Mouse (Mus musculus) kidney, adult 9 months (tissue): Measurements from ENCODE around the gene Gm44579.

Source experiments
- DNase-seq: peaks from one replicate; pipeline ENCODE4 v3.0.0; 2022

Gm44579 gene

DNA sequence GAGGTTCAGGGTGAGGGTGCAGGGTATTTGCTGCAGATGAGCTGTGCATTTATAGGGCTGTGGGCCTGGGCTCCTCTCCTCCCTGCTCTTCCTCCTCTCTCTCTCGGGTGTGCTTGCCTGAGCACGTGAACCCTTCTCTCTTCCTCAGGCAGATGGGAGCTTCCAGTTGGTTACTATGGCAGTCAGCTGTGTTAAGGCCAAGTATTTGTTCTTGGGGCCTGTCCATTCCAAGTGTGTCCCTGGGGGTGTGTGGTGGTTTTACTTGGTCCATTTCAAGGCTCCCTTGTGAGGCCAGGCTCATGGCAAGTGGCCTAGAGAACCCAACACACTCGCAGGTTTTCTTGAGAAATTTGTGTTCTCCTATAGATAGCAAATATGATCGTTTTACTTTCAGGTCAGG is at the start of gene Gm44579, which contains the start of gene Olfr287:
TSS of gene Gm44579 (minus strand) at position 101 of the 400 bp plus-strand sequence.
TSS of gene Olfr287 (minus strand) at position 180 of the 400 bp plus-strand sequence.
- no peak for DNase-seq

DNA sequence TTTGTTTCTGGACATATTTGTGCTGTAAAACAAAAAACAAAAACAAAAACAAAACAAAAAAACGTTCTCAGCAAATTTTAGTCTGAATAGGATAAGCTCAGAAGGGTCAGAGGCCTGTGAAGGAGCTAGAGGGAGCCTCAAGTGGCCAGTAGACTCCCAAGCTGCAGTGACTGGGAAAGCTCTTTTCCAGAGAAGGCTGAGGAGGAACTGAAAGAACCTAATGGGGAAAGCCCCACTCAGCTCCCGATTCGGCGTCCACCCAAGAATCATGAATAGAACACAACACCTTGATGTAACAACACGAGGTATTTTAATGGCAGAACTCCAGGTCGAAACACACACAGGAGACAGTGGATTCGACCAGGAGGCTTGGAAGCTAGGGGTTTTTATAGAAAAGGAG is 37.0 kb upstream of the Gm44579 start:
- DNase-seq: no peak

DNA sequence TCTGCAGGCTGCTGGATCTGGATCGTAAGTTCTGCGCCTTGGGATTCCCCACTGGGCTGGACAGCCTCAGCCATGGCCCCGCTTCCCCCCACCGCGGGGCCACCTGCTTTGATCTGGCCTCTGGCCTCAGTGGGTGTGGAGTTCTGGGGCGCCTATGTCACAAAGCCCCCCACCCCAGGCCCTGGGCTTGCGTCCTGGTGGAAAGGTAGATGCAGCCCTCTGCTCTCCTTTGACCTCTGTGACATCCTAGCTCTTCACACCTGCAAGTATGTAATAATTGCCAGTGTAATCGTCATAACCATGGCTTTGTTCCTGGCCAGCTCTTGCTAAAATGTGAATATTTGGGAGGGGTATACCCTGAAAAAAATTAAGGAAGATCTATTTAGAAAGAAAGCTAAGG is 36.4 kb upstream of the Gm44579 start, which contains the start of gene H1fnt:
TSS of gene H1fnt (minus strand) at position 101 of the 400 bp plus-strand sequence.
- DNase-seq: no peak

DNA sequence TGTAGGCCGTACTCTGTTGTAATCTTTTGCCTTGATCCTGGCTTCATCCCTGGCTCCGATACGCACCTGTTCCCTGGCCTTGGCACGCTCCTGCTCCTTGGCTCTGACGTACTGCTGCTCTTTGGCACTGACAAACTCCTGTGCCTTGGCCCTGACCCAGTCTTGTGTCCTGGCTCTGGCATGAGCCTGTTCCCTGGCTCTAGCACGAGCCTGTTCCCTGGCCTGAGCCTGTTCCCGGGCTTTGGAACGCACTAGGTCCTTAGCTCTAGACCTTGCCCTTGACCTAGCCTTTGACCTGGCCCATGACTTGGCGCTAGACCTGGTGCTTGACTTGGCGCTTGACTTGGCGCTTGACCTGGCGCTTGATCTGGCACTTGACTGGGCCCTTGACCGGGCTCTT is 35.5 kb upstream of the Gm44579 start:
- DNase-seq: peak; percentile 95

DNA sequence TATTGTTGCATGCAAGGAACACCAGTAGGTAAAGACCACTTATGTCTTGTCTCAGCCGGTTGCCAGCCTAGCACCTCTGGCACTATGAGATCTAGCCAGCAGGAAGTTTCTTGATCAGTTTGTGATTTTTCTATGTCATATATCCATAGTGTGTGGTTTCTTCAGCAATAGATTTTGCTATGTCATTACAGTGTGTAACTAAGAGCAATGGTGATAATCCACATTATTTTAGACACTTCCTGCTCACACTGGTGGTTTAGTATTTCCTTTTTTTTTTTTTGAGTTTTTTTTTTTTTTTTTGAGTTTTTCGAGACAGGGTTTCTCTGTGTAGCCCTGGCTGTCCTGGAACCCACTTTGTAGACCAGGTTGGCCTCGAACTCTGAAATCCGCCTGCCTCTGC is 14.7 kb upstream of the Gm44579 start:
- no peak for DNase-seq

DNA sequence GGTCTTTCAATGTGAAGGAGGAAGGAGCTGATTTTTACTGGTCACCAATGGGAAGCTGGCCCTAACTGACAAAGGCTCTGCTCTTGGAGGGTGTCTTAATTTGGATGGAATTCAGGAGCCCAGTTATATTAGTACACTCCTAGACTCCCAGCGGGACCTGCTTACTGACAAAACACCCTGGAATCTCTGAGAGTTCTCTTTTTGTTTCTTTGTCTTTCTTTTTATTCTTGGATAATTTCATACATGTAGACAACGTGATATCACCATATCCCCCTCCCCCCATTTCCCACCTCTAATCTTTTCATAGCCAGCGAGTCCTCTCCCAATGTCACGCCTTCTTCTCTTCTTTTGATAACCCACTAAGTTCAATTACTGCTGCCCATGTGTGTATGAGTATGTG is 13.6 kb upstream of the Gm44579 start, which contains the start of gene Olfr286:
TSS of gene Olfr286 (minus strand) at position 101 of the 400 bp plus-strand sequence.
- no peak for DNase-seq

DNA sequence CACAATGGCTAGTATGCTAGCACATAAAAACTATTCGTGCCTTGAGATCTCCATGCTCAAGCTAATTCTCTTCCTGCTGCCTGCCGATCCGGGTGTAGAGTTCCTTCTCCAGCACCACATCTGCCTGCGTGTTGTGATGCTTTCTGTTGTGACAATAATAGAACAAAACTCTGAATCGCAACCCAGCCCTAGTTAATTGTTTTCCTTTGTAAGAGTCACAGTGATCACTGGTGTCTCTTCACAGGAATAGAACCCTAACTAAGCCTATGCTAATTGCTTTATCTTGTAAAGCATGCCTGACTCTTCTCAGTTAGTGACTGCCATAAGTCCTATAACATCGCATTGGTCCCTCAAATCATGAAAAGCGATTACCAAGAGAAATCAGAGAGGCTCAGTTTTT is 5.3 kb upstream of the Gm44579 start:
- DNase-seq: no peak

DNA sequence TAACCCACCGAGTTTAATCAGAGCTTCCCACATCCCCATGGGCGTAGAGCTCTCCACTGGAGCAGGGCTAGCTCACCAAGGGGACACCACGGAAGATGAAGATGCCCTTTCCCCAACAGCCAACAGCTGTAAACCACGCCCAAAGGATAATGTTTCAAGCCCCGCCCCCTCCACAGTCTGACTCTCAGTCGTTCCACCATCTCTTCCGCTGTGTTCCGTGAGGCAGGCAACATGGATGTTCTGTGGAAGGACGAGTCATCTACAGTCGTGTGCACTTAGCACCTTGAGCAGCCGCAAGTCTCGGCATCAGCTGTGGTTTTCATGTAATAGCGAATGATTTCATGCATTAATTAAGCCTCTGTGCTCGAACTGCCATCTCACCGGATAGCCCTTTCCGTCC is 4.8 kb upstream of the Gm44579 start:
- DNase-seq: no peak

DNA sequence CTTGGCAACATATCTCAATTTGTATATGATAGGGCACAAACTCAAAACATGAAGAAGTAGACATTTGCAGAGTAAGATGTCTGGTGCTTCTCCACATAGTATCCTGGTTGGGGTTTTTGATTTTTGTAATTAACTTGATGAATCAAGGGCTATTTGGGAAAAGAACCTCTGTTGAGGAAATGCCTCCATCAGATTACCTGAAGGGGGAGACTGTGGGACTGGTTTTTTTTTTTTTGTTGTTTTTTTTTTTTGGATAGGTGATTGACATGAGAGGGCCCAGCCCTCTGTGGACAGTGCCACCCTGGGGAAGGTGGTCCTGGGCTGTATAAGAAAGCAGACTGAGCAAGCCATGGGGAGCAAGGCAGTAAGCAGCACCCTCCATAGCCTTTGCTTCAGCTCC is 1.6 kb upstream of the Gm44579 start:
- DNase-seq: no peak

DNA sequence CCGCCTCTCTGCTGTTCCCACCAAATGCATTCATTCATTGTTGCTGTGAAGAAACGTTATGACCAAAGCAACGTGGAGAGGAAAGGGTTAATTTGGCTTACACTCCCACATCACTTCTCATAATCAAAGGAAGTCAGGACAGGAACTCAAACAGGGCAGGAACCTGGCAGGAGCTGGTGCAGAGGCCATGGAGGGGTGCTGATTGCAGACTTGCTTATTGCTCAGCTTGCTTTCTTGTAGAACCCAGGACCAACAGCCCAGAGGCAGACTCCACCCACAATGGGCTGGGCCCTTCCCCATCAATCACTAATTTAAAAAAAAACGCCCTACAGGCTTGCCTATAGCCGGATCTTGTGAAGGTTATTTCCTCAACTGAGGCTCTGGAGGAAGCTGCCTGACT is 6.6 kb downstream of the Gm44579 start:
- no peak for DNase-seq

DNA sequence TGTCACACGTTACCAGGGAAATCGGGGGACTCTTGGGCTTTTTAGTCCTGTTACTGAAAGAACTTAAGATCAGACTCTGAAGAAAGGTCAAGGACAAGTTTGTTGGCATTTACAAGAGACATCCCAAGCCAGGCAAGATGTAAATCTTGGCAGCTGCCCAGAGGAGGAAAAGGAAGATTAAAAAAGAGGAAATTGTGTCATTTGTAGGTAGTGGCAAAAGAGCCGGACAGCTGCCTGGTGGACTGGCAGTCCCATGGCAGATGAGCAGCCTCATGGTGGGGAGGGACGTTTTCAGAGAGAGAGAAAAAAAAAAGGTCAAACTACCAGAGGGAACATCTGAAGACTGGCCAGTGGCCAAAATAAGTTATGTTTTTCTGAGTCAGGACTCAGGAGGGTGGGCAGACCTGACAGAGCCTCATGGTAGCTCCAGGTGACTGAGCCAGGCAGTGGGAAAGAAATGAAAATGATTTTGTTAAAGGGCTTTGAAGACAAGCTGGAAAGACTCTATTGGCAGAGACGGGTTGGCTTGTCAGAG is 7.4 kb downstream of the Gm44579 start:
- peak; percentile 30 for DNase-seq

DNA sequence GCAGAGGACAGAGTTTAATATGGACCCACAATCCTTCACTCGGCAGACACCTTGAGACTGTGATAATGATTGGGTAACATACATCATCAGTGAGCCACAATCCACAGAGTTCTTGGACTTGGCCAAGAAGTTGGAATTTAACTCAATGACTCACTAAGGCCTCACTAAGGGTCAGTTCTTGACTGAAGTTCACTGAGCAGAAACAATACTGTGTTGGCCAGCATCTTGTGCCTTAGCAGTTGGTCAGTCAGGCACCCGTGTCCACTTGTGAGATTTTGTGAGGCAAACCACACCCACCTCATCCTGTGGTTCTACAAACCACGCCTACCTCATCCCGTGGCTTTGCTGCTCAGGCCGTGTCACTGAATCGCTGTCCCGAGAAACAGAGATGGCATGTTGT is 11.1 kb downstream of the Gm44579 start:
- DNase-seq: peak; percentile 82

DNA sequence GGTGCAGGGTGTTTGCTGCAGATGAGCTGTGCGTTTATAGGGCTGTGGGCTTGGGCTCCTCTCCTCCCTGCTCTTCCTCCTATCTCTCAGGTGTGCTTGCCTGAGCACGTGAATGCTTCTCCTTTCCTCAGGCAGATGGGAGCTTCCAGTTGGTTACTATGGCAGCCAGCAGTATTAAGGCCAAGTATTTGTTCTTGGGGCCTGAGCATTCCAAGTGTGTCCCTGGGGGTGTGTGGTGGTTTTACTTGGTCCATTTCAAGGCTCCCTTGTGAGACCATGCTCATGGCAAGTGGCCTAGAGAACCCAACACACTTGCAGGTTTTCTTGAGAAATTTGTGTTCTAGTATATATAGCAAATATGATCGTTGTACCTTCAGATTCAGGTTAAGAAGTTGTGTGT is 25.3 kb downstream of the Gm44579 start, which contains the start of gene Olfr288:
TSS of gene Olfr288 (minus strand) at position 101 of the 400 bp plus-strand sequence.
- no peak for DNase-seq

DNA sequence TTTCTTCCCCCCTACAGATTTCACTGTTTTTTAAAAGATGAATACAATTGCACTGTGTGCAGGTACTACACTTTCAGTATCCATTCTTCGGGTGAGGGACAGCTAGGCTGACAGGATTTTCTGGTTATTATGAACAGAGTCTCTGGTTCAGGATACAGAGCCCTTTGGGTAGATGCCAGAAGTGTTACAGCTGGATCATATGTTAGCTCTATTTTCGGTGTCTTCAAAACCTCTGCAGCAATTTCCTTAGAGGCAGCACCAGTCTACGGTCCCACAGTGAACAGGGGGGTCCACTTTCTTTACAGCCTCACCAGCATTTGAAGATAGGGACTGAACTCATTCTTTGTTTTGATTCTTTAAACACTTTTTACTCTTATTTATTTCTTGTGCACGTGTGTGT is 36.3 kb downstream of the Gm44579 start:
- DNase-seq: no peak

DNA sequence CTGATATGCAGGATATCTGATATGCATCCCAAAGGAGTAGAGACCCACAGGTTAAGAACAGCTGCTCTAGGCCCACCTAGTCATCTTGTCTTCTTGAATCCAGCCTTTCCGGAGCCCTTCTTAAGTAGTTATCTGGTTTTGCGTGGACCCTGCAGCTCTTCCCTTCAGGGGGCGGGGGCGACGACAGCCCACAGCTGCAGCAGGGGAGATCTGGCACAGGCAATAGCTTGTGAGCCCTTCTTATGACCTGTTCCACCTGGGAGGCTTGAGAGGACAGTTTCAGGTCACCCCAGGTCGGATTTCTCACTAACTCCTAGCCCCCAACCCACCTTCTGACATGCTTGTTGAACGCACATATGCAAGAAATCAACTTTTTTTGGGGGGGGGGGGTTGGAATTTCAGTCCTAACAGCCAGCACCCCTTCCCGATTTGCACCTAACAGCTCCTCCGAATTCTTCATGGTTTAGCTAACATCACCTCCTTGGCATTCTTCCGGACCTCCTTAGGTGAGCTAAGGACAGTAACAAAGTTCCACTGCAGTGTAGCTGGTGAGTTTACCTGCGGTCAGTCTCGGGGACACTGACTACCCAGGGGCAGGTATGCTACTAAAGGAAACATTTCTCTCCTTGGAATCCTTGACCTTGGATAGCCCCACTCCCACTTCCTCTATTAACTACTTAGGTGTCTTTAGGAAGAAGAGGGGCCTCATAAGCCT is 38.8 kb downstream of the Gm44579 start:
- DNase-seq: peak; percentile 64

DNA sequence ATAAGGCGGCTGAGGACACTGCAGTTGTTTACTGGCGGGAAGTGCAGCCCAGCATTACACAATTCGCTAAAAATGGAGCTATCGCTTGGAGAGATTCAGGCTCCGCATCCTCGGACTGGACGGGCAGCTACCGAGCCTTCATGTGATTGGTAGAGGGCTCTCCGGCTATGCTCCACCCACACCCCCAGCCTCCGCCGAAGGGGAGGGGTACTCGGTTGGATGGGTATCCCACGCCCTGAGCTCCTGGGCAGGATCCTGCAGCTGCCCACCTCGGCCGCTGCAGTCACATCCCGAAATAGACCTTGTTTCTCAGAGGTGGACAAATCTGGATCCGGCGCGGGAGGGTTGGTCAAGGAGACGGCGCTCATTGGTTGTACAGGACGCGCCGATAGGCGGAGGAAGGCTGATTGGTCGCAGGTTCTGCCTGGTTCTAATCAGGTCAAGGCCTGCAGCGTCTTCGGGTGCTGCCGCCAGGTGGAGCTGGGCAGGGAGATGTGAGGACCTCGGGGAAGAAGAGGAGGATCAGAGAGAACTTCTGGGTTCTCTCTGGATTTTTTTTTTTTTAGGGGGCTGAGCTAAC is 39.6 kb downstream of the Gm44579 start:
- peak; percentile 93 for DNase-seq

DNA sequence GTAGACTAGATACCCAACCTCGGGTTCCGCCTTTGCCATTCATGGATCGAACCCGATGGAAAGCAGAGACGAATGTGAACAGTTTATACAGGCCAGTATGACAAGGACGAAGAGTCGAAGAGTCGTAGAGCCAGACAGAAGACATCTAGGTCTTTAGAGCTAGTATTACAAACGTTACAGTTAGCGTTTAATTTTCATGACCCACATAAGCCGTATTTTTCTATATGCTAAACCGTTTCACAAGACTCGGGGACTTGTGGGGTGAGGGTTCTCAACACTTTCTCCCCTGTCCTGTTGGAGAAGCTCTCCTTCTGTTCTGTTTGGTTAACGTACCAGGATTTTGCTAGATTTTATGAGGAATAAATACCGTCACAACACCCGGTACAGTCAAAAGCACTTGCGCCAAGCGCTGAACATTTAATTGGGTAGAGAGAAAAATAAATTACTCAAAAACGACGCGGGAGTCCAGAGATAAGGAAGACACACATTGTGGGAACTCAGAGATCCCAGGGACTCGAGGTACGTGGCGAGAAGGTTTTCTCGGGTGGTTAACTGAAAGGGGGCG is 40.1 kb downstream of the Gm44579 start:
- DNase-seq: no peak

DNA sequence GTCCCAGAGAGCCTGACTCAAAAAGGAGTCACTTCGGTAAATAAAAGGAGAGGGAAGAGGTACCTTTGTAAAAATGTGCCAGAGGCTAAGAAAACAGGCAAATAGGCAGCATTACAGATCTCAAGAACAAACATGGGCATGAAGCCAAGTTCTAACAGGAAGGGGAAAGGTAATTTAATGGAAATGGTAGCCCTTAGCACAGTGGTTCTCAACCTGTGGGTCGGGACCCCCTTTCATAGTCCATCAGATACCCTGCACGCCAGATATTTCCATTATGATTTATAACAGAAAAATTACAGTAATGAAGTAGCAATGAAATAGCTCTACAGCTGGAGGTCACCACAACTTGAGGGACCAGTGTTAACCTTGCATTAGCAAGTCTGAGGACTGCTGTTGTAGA is 43.5 kb downstream of the Gm44579 start:
- no peak for DNase-seq

DNA sequence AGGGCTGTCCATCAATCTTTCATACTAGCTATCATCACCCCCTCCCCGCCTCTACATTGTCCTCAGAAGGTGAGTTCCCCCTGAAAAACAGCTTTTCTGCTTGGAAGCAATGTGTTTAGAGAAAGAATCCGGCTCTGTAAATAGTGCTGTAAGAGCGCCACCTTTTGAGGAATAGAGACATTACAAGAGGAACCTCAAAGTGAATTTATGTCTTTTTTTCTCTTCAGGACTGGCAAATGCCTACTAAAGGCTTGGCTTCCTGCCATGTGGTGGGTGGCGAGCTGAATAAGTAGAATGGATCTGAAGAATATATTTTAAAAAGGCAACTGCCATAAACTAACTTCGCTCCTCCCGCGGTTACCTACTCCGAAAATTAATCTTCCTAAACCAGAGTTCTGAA is 47.0 kb downstream of the Gm44579 start:
- peak; percentile 54 for DNase-seq

DNA sequence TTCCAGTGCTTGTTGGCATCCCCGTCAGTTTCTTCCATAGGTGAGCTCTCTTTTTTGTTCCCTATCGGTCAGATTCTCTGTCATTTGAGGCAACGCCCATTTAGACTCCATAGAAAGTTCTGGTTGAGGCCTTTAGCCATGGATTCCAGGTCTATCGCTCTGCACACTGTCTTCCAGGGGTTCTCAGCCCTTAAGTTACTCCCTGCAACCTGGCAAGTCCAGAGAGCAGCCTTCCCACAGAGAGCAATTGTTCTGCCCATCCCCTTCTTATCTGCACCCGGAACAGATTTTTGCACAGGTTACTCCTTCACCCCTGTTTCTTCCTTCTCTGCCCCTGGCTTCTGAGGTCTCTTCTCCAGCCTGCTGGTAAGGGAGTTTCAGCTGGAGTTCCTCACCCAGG is 48.7 kb downstream of the Gm44579 start:
- DNase-seq: no peak

DNA sequence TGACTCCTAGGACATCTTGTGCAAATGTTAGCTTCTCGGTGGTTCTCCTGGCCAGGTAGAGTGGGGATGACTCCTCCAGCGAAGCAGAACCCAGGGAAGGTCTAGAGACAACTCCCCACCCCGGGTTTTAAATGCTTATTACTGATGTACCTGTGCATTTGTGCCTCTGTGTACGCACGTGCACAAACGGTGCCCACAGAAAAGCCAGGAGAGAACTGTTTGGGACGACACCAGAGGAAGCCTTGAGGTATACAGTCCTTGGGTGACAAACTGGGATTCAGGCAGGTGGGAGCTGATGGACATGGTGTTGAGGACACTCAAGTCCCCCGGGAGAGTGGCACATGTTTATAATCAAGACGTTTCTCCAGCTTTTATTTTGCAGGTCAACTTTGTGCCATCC is 49.9 kb downstream of the Gm44579 start:
- no peak for DNase-seq

DNA sequence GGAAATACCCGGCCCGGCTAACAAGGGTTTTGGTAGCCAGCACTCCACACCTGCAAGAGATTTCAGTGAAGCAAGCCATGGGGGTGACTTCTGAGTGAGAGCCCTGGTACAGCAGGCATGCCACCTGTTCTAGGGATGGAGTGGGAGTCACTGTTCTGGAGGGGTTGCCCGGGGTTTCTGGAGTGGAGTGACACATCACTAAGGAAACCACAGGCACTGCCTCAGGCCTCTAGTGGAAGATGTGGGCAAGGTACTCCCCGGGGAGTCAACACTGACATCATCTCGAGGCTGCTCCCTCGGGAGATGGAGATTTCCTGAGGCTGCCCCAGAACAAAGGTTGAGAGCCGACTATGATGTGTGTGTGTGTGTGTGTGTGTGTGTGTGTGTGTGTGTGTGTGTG is 50.4 kb downstream of the Gm44579 start:
- no peak for DNase-seq

DNA sequence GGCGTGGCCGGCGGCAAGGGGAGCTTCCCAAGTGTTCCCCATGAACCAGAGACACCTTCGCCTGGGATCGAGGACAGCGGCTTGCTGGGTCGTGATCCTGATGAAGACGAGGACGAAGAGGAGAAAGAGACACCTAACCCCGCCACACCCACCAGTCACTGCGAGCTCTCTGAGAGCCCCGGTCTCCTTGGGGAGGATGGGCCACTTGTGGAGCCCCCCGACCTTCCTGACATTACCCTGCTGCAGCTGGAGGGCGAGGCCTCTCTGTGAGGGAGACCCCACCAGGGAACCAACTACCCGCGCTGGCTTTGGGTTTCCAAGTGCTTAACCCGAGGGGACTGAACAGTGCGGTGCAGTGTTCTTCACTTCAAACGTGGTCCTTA is 52.2 kb downstream of the Gm44579 start:
- DNase-seq: no peak
